Mouse (Mus musculus) adrenal gland, adult 18-20 months (tissue): Measurements from ENCODE around the gene Cdc42bpg. TPM values are rescaled to one million over a fixed set of nuclear protein-coding genes. Genes with fewer than 3 reads are reported as not detected.
"Not testable (repeated sequence)": the region's sequence is repeated elsewhere in the genome, so short reads cannot be mapped to it uniquely, and the experiment has no call there.

Experiments used
- DNase-seq, 2 experiments: peaks; one replicate each; pipeline ENCODE4 v3.0.0; 2021 to 2022; ENCODE audit warnings: low spot score in 2 of 2
- total RNA-seq, 2 experiments: library from RNA; stranded (reverse); gene quantifications; 1 replicate in 1 of 2; 2 replicates in 1 of 2; pipeline ENCODE4 v1.2.3; 2021

The Cdc42bpg gene
- total RNA-seq, 2 experiments from 2014 or later = 15.1 to 19.3 TPM

DNA sequence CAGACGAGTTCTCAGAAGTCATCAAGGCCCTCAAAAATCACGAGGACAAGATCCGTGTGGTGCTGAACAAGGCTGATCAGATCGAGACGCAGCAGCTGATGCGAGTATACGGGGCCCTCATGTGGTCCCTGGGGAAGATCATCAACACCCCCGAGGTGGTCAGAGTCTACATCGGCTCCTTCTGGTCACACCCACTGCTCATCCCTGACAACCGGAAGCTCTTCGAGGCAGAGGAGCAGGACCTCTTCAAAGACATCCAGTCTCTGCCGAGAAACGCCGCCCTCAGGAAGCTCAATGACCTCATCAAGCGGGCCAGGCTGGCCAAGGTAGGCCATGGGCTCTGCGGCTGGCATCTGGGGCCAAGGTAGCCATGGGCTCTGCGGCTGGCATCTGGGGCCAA is 12.0 kb upstream of the Cdc42bpg start:
- DNase-seq = no peak

- DNase-seq = no peak
Measured at GRCm38 (mm10) chr19:6296551-6297210, 9.6 kb upstream of the Cdc42bpg start.

DNA sequence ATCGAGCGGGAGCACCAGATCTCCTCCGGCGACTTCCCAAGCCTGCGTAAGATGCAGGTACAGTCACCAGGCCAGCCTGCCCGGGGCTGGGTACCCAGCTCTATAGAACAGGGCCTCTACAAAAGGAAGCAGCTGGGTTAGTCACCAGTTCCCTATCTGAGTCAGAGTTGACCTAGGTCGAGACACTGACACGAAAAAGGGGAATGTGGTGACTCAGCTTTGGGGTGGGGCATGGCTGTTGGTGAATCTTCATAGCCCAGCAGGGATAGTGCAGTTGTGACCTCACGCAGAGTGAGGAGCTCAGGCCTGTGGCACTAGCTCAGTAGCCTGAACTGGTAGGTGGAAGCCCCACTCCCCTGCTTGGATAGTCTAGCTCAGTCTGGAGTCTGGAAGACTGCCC is 8.6 kb upstream of the Cdc42bpg start:
- DNase-seq = peak; percentile 61 to 71

- no peak for DNase-seq
Measured at GRCm38 (mm10) chr19:6299003-6299402, 7.3 kb upstream of the Cdc42bpg start.

GRCm38 (mm10) chr19:6299450-6300267 is 6.6 kb upstream of the Cdc42bpg start:
- DNase-seq = no peak

DNA sequence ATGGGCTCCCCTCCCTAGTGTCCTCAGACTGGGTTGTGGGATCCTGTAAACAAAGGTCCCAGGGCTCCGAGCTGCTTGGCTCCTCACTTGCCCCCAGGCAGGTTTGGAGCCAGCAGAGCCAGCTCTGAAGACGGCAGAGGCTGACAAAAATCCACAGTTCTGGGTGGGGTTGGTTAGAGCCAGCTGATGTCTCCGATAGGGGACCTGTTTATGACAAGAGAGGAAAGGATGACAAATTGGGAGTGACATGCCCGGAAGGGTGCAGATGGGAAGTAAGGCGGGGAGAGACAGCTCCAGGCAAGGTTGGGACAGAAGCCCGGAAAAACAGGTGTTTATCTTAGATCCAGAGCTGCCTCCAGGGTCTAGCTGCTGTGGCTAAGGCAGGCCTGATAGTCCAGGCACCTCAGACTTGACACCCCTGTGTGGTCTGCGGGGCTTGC is 5.8 kb upstream of the Cdc42bpg start:
- DNase-seq = no peak

- DNase-seq = no peak
Measured at GRCm38 (mm10) chr19:6302114-6302513, 4.1 kb upstream of the Cdc42bpg start.

DNA sequence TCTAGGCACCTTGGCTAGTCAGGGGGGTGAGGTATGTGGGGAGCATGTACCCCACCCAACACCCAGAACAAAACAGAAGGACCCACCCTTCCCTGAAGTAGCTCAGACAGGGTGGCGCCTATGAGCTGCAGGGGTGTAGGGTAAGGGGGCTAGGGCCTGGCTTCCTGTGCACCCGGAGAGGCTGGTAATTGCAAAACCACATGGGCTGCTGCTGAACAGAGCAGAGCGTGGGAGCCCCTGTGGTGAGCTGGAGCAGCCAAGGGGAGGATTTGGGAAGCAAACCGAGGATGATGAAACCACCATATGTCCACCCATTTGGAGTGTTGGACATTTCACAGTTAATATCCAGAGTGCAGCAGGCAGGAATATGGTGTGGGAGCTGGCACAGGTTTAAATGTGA is 3.7 kb upstream of the Cdc42bpg start:
- DNase-seq = no peak

DNA sequence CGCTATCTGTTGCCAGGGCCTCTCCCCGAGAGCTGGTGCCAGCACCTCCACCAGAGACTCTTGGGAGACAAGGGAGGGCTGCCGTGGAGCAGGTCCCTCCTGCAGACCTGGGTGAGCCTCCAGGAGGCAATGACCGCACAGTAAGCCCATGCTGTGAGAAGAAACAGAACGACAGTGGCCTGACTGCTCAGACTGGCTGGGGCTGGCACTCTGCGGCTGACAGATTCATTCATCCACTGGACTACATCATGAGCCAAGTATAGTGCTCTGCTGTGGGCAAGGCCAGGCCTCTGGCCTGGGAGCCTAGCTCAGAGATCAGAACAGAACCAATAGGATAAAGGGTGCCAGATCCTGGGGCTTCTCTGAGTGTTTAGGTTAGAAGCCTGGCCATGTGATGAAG is 2.4 kb upstream of the Cdc42bpg start:
- DNase-seq = no peak

GRCm38 (mm10) chr19:6304787-6305516 is 1.3 kb upstream of the Cdc42bpg start:
- DNase-seq = peak; percentile 95

DNA sequence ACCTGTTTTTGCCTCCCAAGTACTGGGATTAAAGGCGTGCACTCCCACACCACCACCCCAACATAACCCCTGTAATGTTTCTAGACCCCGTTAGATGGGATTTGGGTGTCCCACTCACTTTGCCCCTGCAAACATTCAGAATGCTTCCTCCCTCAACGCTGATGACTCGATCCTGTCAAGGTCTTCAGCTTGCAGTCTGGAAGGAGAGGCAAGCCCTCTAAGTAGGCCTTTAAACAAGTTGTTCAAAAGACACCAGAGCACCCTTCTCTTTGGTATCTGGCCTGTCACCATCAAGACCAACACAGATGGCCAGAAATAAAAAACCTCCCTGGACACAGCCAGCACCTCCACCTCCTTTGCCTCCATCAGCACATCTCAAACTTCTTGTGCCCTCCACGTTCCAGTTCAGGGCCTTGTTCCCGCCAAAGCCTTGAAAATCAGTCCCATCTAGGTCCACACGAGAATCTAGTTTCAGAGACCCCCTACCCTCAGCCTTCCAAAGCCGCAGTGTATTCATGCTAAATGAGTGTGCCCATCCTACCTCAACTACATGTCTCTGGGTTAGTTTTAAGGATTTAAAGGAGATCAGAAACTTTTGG is 640 bp upstream of the Cdc42bpg start:
- DNase-seq = no peak

GRCm38 (mm10) chr19:6306586-6306985 is 330 bp downstream of the Cdc42bpg start:
- DNase-seq = peak; percentile 73 to 82

DNA sequence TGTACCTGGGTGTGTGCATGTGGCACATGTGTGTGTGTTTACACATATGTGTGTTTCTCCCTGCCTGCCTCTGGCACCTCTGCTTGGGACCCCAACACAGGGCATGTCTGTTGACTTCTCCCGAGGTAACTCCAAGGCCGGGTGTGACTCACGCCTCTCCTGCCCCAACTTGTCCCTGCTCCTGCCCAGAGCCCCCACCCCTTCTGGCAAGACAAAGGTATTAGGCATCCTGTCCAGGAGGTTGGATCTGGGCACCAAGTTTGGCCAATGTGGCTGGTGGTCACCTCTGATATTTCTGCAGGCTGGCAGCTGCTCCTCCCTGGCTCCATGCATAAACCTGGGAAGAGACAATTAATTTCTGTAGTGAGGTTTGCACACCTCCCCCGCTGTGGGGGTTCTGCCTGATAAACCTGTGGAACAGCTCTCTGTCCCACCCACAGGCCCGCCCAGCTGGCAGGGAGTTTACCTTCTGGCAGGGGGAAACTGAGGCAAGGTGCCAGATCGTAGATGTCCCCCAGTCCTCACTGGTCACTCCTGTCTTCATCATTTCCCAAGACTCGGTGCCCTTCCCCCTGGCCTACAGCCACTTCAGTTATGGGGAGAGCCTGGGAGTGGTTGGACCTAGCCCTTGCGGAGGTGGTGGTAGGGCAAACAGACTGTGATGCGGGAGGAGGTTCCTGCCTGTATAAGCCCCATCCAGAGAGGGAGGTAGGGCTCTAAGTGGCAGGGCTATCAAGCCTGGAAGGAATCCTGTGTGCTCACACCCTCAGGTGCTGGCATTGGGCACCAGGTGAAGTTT is 1.7 kb downstream of the Cdc42bpg start:
- no peak for DNase-seq

GRCm38 (mm10) chr19:6310181-6310580 is 3.9 kb downstream of the Cdc42bpg start:
- no peak for DNase-seq

- not testable (repeated sequence) for DNase-seq
Measured at GRCm38 (mm10) chr19:6311783-6312182, 5.5 kb downstream of the Cdc42bpg start.

- DNase-seq = no peak
Measured at GRCm38 (mm10) chr19:6313796-6314195, 7.5 kb downstream of the Cdc42bpg start.

DNA sequence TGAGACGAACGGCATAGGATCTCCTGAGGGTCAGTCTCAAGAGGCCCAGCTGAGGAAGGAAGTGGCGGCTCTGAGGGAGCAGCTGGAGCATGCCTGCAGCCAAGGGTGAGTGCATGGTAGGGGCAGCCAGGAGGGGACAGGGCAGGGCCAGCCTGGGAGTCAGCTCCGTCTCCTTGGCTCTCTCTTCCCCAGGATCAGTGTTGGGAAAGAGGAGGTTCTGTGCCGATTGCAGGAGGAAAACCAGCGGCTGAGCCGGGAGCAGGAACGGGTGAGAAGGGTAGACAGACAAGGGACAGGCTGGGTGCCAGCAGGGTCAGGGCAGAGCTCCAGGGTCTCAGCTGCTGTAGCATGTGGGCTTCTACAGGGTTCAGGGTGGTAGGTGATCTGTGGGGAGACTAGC is 8.3 kb downstream of the Cdc42bpg start:
- DNase-seq = no peak

- DNase-seq = no peak
Measured at GRCm38 (mm10) chr19:6315573-6315972, 9.3 kb downstream of the Cdc42bpg start.

DNA sequence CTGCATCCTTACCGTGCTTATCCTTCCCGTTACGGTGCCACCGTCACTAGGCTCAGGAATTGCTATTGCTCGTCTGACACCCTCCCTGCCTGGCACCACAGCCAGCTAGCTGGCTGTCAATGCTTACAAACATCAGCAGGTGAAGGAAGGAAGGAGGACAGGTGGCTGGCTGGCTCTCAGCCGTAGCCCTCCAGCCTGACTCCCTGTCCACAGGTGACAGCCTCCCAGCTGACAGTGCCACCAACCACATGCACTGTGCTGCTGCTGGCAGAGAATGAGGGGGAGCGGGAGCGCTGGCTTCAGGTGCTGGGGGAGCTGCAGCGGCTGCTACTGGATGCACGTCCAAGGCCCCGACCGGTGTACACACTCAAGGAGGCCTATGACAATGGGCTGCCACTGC is 11.9 kb downstream of the Cdc42bpg start:
- DNase-seq = no peak

- no peak for DNase-seq
Measured at GRCm38 (mm10) chr19:6321358-6321757, 15.1 kb downstream of the Cdc42bpg start.
